In the genomic region with DNA sequence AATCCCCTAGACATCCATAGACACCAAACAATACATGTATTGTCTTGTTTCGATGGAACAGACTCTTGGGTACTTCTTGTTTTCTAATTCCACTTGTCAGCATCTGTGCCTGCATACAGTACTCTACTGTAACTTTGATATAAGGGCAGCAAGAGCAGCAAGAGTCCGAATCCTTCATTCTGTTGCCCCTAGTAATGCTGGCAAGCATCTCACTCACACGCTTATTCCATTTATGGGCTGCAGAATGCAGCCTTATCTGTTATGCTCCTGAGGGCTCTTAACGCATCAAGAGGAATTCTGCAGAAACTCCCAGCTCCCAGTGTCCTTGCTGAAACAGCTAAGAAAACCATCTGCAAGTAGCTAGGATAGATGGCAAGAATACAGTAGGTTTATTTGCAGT, we compare ENCODE assay signal across 27 mouse cellular contexts.
"Had no signal": no experiment of that assay in that cellular context is flagged by ENCODE, and none has a peak within 500 bp of the region (broad histone marks: within the 10 kb centered on the region; RNA-seq: fewer than 3 reads in every experiment).

No protein-coding gene starts in this region.

- H3K4me3 ChIP-seq: gastrocnemius, adult 2 months; heart, embryonic 10.5 days; heart, embryonic 13.5 days; hindbrain, embryonic 10.5 days; hindbrain, embryonic 12.5 days; intestine, embryonic 15.5 days; layer of hippocampus, adult 2 months; left cerebral cortex, adult 2 months; limb, embryonic 10.5 days; limb, embryonic 12.5 days; liver, embryonic 13.5 days had no signal

- H3K27me3 ChIP-seq: heart, embryonic 13.5 days; hindbrain, embryonic 12.5 days; intestine, embryonic 15.5 days; limb, embryonic 12.5 days; liver, embryonic 13.5 days had no signal

- H3K27ac ChIP-seq: gastrocnemius, adult 2 months; heart, embryonic 10.5 days; heart, embryonic 13.5 days; hindbrain, embryonic 10.5 days; hindbrain, embryonic 12.5 days; hindbrain, embryonic 14.5 days; intestine, embryonic 15.5 days; layer of hippocampus, adult 2 months; left cerebral cortex, adult 2 months; limb, embryonic 10.5 days; limb, embryonic 12.5 days; liver, embryonic 13.5 days had no signal

- DNase-seq: gastrocnemius, adult 2 months; gastrocnemius, postnatal 10 days; gastrocnemius, postnatal 25 days; heart, adult 18-20 months; heart, postnatal 36 days; kidney, adult 18-20 months; kidney, adult 8-10 months; kidney, postnatal 10 days; kidney, postnatal 25 days; kidney, postnatal 4 days; liver; liver, embryonic 13.5 days had no signal

- H3K4me2 ChIP-seq: heart, embryonic 13.5 days; hindbrain, embryonic 12.5 days; hindbrain, embryonic 14.5 days; intestine, embryonic 15.5 days; limb, embryonic 12.5 days; liver, embryonic 11.5 days; liver, embryonic 13.5 days had no signal

- H3K4me1 ChIP-seq: heart, embryonic 10.5 days; hindbrain, embryonic 10.5 days; hindbrain, embryonic 12.5 days; intestine, embryonic 15.5 days; limb, embryonic 10.5 days; limb, embryonic 12.5 days; liver, embryonic 13.5 days had no signal

- H3K9ac ChIP-seq: heart, embryonic 13.5 days; hindbrain, embryonic 12.5 days; hindbrain, embryonic 14.5 days; intestine, embryonic 15.5 days; limb, embryonic 12.5 days; liver, embryonic 13.5 days had no signal

- H3K9me3 ChIP-seq: heart, embryonic 10.5 days; heart, embryonic 13.5 days; hindbrain, embryonic 10.5 days; hindbrain, embryonic 12.5 days; intestine, embryonic 15.5 days; limb, embryonic 10.5 days; limb, embryonic 12.5 days; liver, embryonic 13.5 days had no signal

- H3K36me3 ChIP-seq: heart, embryonic 10.5 days; heart, embryonic 13.5 days; hindbrain, embryonic 10.5 days; hindbrain, embryonic 12.5 days; intestine, embryonic 15.5 days; limb, embryonic 10.5 days; limb, embryonic 12.5 days; liver, embryonic 13.5 days had no signal

- ATAC-seq: forebrain, embryonic 16.5 days; hindbrain, embryonic 16.5 days; inflammation-experienced regulatory T-cells, adult 6 months; intestine, embryonic 15.5 days; intestine, postnatal 0 days had no signal
